Mouse (Mus musculus) kidney, adult 2 months (tissue): ENCODE data around the gene Hist2h3c2.

Experiments
- CTCF ChIP-seq: fragments of 200-500 bp; conservative IDR thresholded peaks from 2 replicates; pipeline ENCODE4 v1.5.1; 2011; ENCODE audit warnings: low read depth, mild to moderate bottlenecking, control low read depth, low read length, moderate library complexity, mixed read lengths; ENCODE audit not compliant: insufficient read depth, insufficient read length
- POLR2A ChIP-seq: fragments of 200-500 bp; IDR thresholded peaks from one replicate; pipeline ENCODE4 v1.6.1; 2011; ENCODE audit warnings: low read depth, low read length, control low read depth

DNA sequence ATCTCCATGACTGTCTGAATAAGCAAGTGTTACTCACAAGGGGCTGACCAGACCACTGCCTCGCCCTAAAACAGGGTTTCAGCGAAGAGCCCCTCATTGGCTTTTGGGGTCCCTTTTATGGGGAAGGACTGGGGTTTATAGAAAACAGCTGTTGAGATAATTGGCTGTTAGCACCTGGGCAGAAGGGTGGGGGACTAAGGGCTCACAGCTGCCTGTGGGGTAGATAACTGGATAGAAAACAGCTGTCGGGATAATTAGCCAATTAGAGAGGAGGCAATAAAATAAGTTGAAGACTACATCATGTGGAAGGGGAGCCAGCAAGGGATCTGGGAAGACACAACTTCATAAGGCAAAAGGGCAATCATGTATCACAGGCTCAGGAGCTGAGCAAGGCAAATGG is 12.0 kb upstream of the Hist2h3c2 start:
- TF ChIP-seq CTCF = no peak
- no peak for TF ChIP-seq POLR2A
